Mouse (Mus musculus) bone marrow, adult 2 months (tissue): ENCODE measurements around the gene Hadhb.

ENCODE experiments used
- CTCF ChIP-seq: fragments of 200-500 bp; IDR thresholded peaks from 2 replicates; pipeline ENCODE4 v1.5.1; 2011; ENCODE audit warnings: low read length, control low read depth; ENCODE audit not compliant: control insufficient read depth, insufficient read depth
- POLR2A ChIP-seq: fragments of 200-500 bp; IDR thresholded peaks from 2 replicates; pipeline ENCODE4 v1.6.1; 2011; ENCODE audit warnings: low read depth, mild to moderate bottlenecking, control low read depth, low read length, borderline replicate concordance; ENCODE audit not compliant: control insufficient read depth

- no peak for TF ChIP-seq CTCF
- no peak for TF ChIP-seq POLR2A
Measured at GRCm38 (mm10) chr5:30138193-30138592, 16.9 kb upstream of the Hadhb start.
